Mouse (Mus musculus): ENCODE results near the gene Ppp1r1b. TPM values are rescaled to one million over a fixed set of nuclear protein-coding genes. Genes with fewer than 3 reads are reported as not detected.
"Not testable (repeated sequence)": the region's sequence is repeated elsewhere in the genome, so short reads cannot be mapped to it uniquely, and the experiment has no call there.

The Ppp1r1b gene
- total RNA-seq, 4 experiments from 2014 or later: 52.5 to 55.9 (median 53.3) TPM

DNA sequence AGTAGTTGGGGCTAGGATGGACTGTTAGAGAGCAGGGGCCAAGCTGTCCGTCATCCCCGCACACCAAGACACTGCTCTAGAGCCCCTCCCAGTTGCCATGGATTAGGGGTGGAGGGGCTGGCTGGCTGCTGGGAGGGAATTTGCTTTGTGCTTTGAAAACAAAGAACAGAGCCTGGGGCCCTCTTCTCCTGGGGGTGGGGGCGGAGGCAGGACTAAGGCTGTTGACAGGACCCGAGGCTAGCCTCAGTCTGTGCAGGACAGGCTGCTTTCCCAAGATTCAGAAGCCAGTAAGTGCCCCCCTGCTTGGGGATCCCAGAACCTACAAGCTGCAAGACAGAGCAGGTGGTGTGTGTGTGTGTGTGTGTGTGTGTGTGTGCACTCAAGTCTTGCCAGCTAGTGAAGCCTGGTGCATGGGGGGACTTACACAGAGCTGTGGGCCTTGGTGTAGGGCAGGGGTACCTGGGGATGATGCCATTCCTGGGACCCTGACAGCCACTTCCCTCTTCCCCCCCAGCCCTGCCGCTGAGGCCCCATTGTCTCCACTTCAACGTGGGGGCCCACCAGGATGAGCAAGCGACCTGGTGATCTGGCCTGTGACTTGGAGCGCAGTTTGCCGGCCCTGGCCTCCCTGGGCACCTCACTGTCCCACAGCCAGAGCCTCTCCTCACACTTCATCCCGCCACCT is 23.5 kb downstream of the Ppp1r1b start:
- DNase-seq (ENCODE audit: low spot score in 2 of 2): no peak

DNA sequence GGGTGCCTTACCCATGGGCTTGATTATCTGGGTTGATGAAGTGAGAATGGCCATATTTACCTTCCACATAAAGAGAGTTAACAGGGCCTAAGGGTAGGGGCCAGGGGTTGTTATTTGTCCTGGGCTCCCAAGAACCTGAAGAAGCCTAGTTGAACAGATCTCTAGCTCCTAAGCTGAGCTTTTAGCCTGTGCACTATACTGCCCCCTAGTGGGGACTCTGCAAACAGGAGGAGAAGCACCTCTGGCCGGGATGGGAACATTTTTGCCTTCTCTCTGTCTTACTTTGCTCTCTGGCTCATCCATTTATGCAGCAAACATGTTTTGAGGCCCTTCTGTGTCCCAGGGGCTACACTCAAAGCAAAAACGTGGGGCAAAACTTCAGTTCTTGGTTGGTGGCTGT is 24.2 kb downstream of the Ppp1r1b start:
- DNase-seq (ENCODE audit: low spot score in 2 of 2): peak in 1 of 2 experiments; percentile 61

GRCm38 (mm10) chr11:98373244-98373643 is 25.0 kb downstream of the Ppp1r1b start:
- DNase-seq (ENCODE audit: low spot score in 2 of 2): no peak

DNA sequence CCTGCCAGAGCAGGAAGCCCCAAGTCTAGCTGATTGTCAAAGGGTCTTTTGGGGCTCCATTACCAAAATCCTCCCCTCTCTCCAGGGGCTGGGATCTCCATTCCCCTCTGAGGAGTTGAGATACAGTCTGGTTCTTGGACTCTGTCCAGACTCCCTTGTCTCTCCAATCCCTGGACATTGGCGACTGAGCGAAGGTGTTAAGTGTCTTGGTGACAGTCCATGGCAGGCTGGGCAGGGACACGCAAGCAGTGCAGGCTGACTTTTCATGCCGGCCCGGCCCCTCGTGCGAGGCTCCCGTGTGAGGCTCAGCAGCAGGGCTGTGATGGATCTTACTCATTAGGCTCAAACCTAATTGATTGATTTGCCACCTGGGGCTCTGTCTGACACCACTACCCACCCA is 26.1 kb downstream of the Ppp1r1b start:
- DNase-seq (ENCODE audit: low spot score in 2 of 2): no peak

- DNase-seq (ENCODE audit: low spot score in 2 of 2): no peak
Measured at GRCm38 (mm10) chr11:98376756-98377155, 28.6 kb downstream of the Ppp1r1b start.

DNA sequence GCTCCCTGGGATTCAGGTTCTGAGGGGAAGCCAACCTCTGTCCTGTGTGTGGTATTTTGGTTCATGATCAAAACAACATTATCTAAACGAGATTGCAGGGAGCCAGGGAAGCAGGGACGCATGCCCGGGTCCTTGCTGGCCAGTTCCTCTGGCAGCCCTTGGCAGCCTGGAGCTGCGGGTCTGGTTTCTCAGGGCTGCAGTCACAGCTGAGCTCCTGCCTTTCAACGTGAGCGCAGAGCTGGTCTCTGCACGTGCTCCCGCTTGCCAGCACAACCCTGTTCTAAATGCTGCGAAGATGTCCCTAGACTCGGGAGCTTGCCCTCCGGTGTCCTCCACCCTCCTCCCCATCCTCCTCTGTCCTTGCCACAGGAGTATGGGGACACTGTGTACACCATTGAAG is 29.6 kb downstream of the Ppp1r1b start:
- no peak for DNase-seq (ENCODE audit: low spot score in 2 of 2)

GRCm38 (mm10) chr11:98379379-98379778 is 31.2 kb downstream of the Ppp1r1b start:
- no peak for DNase-seq (ENCODE audit: low spot score in 2 of 2)

DNA sequence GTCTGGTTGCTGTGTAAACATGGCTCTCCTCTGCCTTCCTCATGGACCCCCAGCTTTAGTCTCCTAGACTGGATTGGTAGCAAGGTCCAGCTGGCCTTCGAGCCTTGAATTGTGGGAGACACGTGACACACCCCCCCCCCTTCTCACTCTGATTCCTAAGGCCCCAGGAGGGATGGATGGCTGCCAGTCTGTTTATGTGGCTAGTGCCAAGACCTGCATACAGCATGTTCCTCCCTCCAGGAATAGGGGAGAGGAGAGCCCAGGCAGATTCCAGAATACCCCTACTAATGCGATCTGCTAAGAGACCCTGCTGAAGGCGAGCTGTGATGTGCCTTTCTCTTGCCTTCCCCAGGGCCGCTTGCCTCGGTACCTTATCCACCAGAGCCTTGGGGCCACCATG is 31.9 kb downstream of the Ppp1r1b start:
- DNase-seq (ENCODE audit: low spot score in 2 of 2): no peak

DNA sequence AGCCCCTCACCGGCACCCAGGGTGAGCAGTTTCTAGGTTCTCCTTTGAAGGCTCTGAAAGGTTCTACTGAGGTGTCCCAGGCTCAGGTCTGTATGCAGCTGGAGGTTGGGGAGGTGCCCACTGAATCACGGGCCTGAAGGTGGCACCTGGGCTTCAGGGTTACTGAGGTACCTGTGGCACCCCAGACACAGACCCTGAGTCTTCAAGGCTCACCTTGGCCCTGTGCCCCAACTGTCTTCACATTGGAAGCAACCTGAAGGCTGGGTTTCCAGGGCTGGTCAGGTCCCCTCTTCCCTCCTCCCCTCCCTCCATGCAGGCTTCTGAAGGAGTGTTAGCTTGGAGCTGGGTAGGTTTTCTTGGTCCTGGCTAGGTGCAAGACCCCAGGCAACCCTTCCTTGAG is 33.4 kb downstream of the Ppp1r1b start:
- no peak for DNase-seq (ENCODE audit: low spot score in 2 of 2)

GRCm38 (mm10) chr11:98382405-98382804 is 34.2 kb downstream of the Ppp1r1b start:
- not testable (repeated sequence) for DNase-seq (ENCODE audit: low spot score in 2 of 2)

GRCm38 (mm10) chr11:98383261-98384030 is 35.2 kb downstream of the Ppp1r1b start, which contains the start of gene Tcap:
Gene Tcap (plus strand): TSS chr11:98383811.
- no peak for DNase-seq (ENCODE audit: low spot score in 2 of 2)

- no peak for DNase-seq (ENCODE audit: low spot score in 2 of 2)
Measured at GRCm38 (mm10) chr11:98384216-98384615, 36.0 kb downstream of the Ppp1r1b start.

GRCm38 (mm10) chr11:98384721-98385637 is 36.8 kb downstream of the Ppp1r1b start:
- no peak for DNase-seq (ENCODE audit: low spot score in 2 of 2)

- no peak for DNase-seq (ENCODE audit: low spot score in 2 of 2)
Measured at GRCm38 (mm10) chr11:98385638-98386585, 37.7 kb downstream of the Ppp1r1b start, which contains the start of gene Pnmt. Gene Pnmt (plus strand): TSS chr11:98386450.

DNA sequence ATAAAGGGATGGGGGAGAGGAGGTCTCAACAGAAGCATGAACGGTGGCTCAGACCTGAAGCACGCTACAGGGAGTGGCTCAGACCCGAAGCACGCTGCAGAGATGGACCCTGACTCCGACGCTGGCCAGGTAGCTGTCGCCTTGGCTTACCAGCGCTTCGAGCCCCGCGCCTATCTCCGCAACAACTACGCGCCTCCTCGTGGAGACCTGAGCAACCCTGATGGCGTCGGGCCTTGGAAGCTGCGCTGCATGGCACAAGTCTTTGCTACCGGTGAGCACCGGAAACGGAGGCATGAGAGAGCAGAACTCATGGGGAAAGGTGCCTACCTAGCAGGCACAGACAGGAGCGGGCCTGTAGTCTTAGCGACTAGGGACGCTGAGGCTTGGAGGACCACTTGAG is 38.4 kb downstream of the Ppp1r1b start:
- DNase-seq (ENCODE audit: low spot score in 2 of 2): no peak

DNA sequence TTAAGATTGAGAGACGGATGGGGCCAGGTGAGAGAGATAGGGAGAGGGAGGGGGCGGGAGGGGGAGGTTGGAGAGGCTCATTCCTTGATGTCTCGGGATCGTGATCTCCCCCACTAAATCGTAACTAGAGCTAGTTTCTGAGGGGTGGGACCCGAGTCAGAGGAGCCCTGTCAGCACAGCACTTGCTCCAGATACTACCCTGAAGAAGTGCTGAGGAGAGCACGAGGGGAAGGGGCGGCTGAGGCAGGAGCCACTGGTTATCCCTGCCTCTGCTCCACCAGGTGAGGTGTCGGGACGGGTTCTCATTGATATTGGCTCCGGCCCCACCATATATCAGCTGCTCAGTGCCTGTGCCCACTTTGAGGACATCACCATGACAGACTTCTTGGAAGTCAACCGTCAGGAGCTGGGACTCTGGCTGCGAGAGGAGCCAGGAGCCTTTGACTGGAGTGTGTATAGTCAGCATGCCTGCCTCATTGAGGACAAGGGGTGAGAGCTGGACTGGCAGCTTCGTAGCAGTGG is 38.9 kb downstream of the Ppp1r1b start:
- DNase-seq (ENCODE audit: low spot score in 2 of 2): no peak

- DNase-seq (ENCODE audit: low spot score in 2 of 2): no peak
Measured at GRCm38 (mm10) chr11:98388282-98388681, 40.1 kb downstream of the Ppp1r1b start.

DNA sequence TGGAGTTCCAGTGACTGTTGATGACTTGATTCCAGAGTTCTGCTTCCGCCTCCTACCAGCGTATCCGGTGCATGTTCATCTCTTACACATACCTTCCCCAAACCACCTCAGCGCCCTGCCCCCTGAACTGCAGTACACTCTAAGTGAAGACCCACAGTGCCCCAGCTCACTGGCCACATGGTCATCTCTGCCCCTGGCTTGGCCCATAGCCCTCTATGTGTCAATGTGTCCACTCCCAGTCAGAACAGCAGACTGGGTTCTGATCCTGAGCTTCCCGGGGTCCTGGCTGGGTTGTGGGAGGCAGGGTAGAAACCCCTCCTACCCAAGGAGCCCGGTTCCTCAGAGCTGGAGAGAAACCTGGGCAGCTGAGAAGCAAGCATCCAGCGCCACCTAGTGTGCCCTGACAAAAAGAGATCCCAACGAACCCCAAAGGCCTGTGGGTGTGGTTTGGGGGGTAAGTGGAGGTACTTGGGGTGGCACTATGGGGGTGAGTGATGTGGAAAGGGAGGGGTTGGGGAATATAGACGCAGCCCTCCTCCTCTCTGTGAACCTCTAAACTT is 41.1 kb downstream of the Ppp1r1b start:
- peak in 1 of 2 experiments; percentile 58 for DNase-seq (ENCODE audit: low spot score in 2 of 2)

GRCm38 (mm10) chr11:98390141-98390540 is 41.9 kb downstream of the Ppp1r1b start:
- no peak for DNase-seq (ENCODE audit: low spot score in 2 of 2)

DNA sequence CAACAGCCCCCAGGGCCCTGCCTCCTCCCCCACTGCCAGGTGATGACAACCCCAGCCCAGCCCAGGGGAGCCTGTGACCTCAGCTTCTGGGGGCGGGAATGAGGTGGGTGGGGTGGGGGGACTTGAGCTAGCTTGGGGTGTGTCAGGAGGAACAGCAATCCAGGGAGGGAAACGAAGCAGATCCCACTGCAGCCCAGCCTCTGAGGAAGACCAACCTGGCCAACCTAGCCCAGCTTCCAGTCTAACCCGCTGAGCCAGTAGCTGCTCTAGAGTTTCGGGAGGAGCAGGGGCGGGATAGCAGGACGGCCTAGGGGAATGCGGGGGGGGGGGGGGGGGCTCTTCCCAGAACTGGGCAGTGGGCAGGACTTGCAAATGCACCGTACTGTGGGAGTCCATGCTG is 43.8 kb downstream of the Ppp1r1b start:
- no peak for DNase-seq (ENCODE audit: low spot score in 2 of 2)

All from layer of hippocampus, adult 8-10 months (tissue).